Comparison of ENCODE assay signal across 8 mouse cellular contexts in genomic region chr4:146483571-146484280, GRCm38 (mm10). TPM values are rescaled to one million over a fixed set of nuclear protein-coding genes. Genes with fewer than 3 reads are reported as not detected.
A peak's percentile ranks its signal among the peaks of the same experiment; 100 is the strongest.
DNase-seq lines count a peak whose midpoint lies in the region; ATAC-seq and TF ChIP-seq lines count a peak whose summit lies in the region.
"Not testable (repeated sequence)": the region's sequence is repeated elsewhere in the genome, so short reads cannot be mapped to it uniquely, and the experiment has no call there.

No protein-coding gene starts in this region.

- H3K27me3 ChIP-seq in G1E (ENCODE audit: insufficient read depth, low read length); heart, embryonic 11.5 days (ENCODE audit: control insufficient read depth, insufficient read depth, low read length); hindbrain, embryonic 16.5 days (replicated peaks; ENCODE audit: control insufficient read depth, insufficient read depth, low read length); limb, embryonic 12.5 days; lung, embryonic 15.5 days: not testable (repeated sequence)

- not testable (repeated sequence) for H3K4me3 ChIP-seq in G1E (ENCODE audit: low read depth, low read length); heart, embryonic 11.5 days (ENCODE audit: low read depth, low read length); hindbrain, embryonic 16.5 days (ENCODE audit: low read length); limb, embryonic 12.5 days (replicated peaks); lung, embryonic 15.5 days

- not testable (repeated sequence) for H3K9ac ChIP-seq in heart, embryonic 11.5 days (ENCODE audit: low read depth, low read length); hindbrain, embryonic 16.5 days (ENCODE audit: low read depth, low read length); limb, embryonic 12.5 days (replicated peaks); lung, embryonic 15.5 days

- not testable (repeated sequence) for DNase-seq in G1E (ENCODE audit: low spot score)
- DNase-seq in testis, postnatal 10 days (ENCODE audit: low spot score): peak; percentile 47

- not testable (repeated sequence) for H3K27ac ChIP-seq in heart, embryonic 11.5 days (ENCODE audit: low read depth, low read length); hindbrain, embryonic 16.5 days (ENCODE audit: low read depth, low read length); limb, embryonic 12.5 days; lung, embryonic 15.5 days

- 69% methylated on average over 13 of the region's 13 CpGs for WGBS in heart, embryonic 11.5 days (ENCODE audit: insufficient replicate concordance)
- 76% methylated on average over 13 of the region's 13 CpGs for WGBS in hindbrain, embryonic 16.5 days
- WGBS in limb, embryonic 12.5 days: 72% methylated on average over 13 of the region's 13 CpGs
- 68% methylated on average over 13 of the region's 13 CpGs for WGBS in lung, embryonic 15.5 days

- peak; percentile 30 for ATAC-seq in G1E (ENCODE audit: extremely low read depth, insufficient number of reproducible peaks, low FRiP score, poor library complexity, severe bottlenecking)
- ATAC-seq in erythroblast, adult 5-6 weeks (replicated peaks; ENCODE audit: low FRiP score, poor library complexity, severe bottlenecking): peak; percentile 63; the same call in 1 of the 2 replicates
- ATAC-seq in heart, embryonic 11.5 days (replicated peaks; ENCODE audit: insufficient number of reproducible peaks, low FRiP score, low TSS enrichment): peak; percentile 33
- ATAC-seq in hindbrain, embryonic 16.5 days: peak; percentile 59; the same call in 1 of the 2 replicates
- peak; percentile 66 for ATAC-seq in limb, embryonic 12.5 days (ENCODE audit: insufficient number of reproducible peaks, insufficient read depth, low FRiP score, low TSS enrichment, low read depth)
- peak; percentile 48 for ATAC-seq in lung, embryonic 15.5 days (ENCODE audit: borderline replicate concordance, extremely low read depth, low FRiP score, low TSS enrichment)
- peak; percentile 51 for ATAC-seq in monocyte, adult 5-6 weeks (replicated peaks; ENCODE audit: insufficient number of reproducible peaks, low FRiP score, low TSS enrichment, poor library complexity, severe bottlenecking)

- H3K4me2 ChIP-seq in heart, embryonic 11.5 days; hindbrain, embryonic 16.5 days (ENCODE audit: low read length); limb, embryonic 12.5 days; lung, embryonic 15.5 days: not testable (repeated sequence)

- not testable (repeated sequence) for H3K4me1 ChIP-seq in G1E (ENCODE audit: insufficient read depth, low read depth, low read length); heart, embryonic 11.5 days (ENCODE audit: control insufficient read depth, insufficient read depth, low read length); hindbrain, embryonic 16.5 days (ENCODE audit: control insufficient read depth, insufficient read depth, low read depth, low read length); limb, embryonic 12.5 days (replicated peaks); lung, embryonic 15.5 days

- H3K36me3 ChIP-seq in G1E (replicated peaks); heart, embryonic 11.5 days (ENCODE audit: control insufficient read depth, insufficient read depth, low read length); hindbrain, embryonic 16.5 days (ENCODE audit: control insufficient read depth, insufficient read depth, low read length); limb, embryonic 12.5 days; lung, embryonic 15.5 days: not testable (repeated sequence)

- TF ChIP-seq CTCF in G1E (IDR thresholded peaks at IDR 0.05; ENCODE audit: low read depth, low read length): not testable (repeated sequence)

- peaks cover 33% of the 10 kb centered on the region for H3K9me3 ChIP-seq in G1E (replicated peaks)
- H3K9me3 ChIP-seq in heart, embryonic 11.5 days (replicated peaks; ENCODE audit: control insufficient read depth, low read length): peaks cover 57% of the 10 kb centered on the region
- H3K9me3 ChIP-seq in hindbrain, embryonic 16.5 days (ENCODE audit: control insufficient read depth, low read length): peaks cover 55% of the 10 kb centered on the region
- H3K9me3 ChIP-seq in limb, embryonic 12.5 days: peaks cover 75% of the 10 kb centered on the region
- H3K9me3 ChIP-seq in lung, embryonic 15.5 days: peaks cover 58% of the 10 kb centered on the region

RNA-seq across cellular contexts. Expression of gene Zfp981, which starts 18.1 kb away (rescaled TPM):
- total RNA-seq in G1E (2014; fragmentation: Nextera tagmentation) (1.5 TPM in 1 of 2 replicates, not detected in the other), G1E (2017) (0.23 and 0.33 TPM in 2 replicates)
- polyA plus RNA-seq in G1E (2012): not detected in 2 replicates
- total RNA-seq in erythroblast, adult 5-6 weeks (2015; ENCODE audit: low replicate concordance): not detected in 2 replicates
- total RNA-seq in erythroblast, adult 5-6 weeks (2017; ENCODE audit: low replicate concordance): not detected in 2 replicates
- 0.14 TPM in 1 of 2 replicates, not detected in the other for polyA plus RNA-seq in heart, embryonic 11.5 days (2014; fragmentation: Nextera tagmentation; extraction: Ambion mirVana)
- 0.20 and 0.39 TPM in 2 replicates for polyA plus RNA-seq in hindbrain, embryonic 16.5 days (2015; fragmentation: Nextera tagmentation; extraction: Ambion mirVana)
- 0.06 and 0.14 TPM in 2 replicates for polyA plus RNA-seq in limb, embryonic 12.5 days (2016; fragmentation: Nextera tagmentation; extraction: Ambion mirVana)
- polyA plus RNA-seq in lung, embryonic 15.5 days (2015; fragmentation: Nextera tagmentation; extraction: Ambion mirVana): 0.20 TPM in 1 of 2 replicates, not detected in the other
- not detected in 3 replicates for total RNA-seq in monocyte, adult 5-6 weeks (2017)

RNA-seq across cellular contexts. Expression of gene Zfp992, which starts 34.9 kb away (rescaled TPM):
- total RNA-seq in G1E (2014; fragmentation: Nextera tagmentation): 11.9 and 16.5 TPM in 2 replicates
- total RNA-seq in G1E (2017): 5.3 and 6.1 TPM in 2 replicates
- 0.33 and 0.53 TPM in 2 replicates for polyA plus RNA-seq in G1E (2012)
- total RNA-seq in erythroblast, adult 5-6 weeks (2015; ENCODE audit: low replicate concordance): 4.4 and 6.5 TPM in 2 replicates
- 0.26 and 2.2 TPM in 2 replicates for total RNA-seq in erythroblast, adult 5-6 weeks (2017; ENCODE audit: low replicate concordance)
- polyA plus RNA-seq in heart, embryonic 11.5 days (2014; fragmentation: Nextera tagmentation; extraction: Ambion mirVana): 4.5 and 6.0 TPM in 2 replicates
- 2.7 TPM in 2 replicates for polyA plus RNA-seq in hindbrain, embryonic 16.5 days (2015; fragmentation: Nextera tagmentation; extraction: Ambion mirVana)
- polyA plus RNA-seq in limb, embryonic 12.5 days (2016; fragmentation: Nextera tagmentation; extraction: Ambion mirVana): 4.3 and 4.9 TPM in 2 replicates
- 1.1 and 1.2 TPM in 2 replicates for polyA plus RNA-seq in lung, embryonic 15.5 days (2015; fragmentation: Nextera tagmentation; extraction: Ambion mirVana)
- total RNA-seq in monocyte, adult 5-6 weeks (2017): 12.4 to 17.4 TPM (median 13.2 TPM) in 3 replicates
